Mouse (Mus musculus): Measurements from ENCODE around the gene Ankrd42. TPM values are rescaled to one million over a fixed set of nuclear protein-coding genes. Genes with fewer than 3 reads are reported as not detected.

Ankrd42 gene
- total and polyA plus RNA-seq, 3 experiments = 1.1 to 8.5 (median 6.6) TPM

- no peak for DNase-seq
Observed at GRCm38 (mm10) chr7:92580491-92581207, 56.3 kb downstream of the Ankrd42 start.

GRCm38 (mm10) chr7:92566775-92567174 lies 70.2 kb downstream of the Ankrd42 start:
- DNase-seq = no peak

- peak; percentile 93 for DNase-seq
Observed at GRCm38 (mm10) chr7:92560986-92561876, 75.7 kb downstream of the Ankrd42 start, which contains the start of gene Ccdc90b. Gene Ccdc90b, plus strand, starts transcription at chr7:92561149.

DNA sequence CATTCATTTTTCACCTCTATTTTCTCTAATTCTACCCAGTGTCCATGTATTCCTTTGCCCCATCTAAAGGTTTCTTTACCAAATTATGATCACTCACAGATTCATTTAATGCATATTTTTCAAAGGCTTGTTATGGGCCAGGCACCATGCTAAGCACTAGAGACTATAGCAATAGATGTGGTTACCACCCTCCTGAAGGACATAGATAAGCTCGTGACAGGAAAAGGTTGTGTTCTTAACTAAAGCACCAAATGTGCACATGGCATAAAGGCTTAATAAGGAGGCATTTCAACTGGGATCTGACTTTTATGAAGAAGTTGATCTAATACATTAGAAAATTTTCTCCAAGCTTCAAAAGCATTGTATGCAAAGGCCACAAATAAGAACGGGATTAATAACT lies 78.2 kb downstream of the Ankrd42 start:
- DNase-seq = no peak

DNA sequence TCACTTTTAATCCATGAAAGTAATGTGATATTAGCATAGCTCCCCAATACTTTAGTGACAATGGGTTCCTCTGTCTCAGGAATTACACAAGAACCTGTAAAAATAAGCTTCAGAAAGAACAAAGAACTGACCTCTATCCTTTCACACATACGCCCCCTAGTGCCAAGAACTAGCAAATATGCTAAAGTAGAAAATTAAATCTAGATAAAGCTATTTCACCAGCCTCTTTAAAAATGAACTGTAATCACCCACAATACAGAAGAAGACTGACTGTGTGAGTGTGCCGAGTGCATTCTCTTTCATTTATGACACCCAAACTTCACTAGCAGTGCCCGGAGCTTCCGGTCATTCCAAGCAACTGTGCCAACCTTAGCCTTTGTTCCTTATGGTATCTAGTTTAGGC lies 86.0 kb downstream of the Ankrd42 start:
- DNase-seq = no peak

DNA sequence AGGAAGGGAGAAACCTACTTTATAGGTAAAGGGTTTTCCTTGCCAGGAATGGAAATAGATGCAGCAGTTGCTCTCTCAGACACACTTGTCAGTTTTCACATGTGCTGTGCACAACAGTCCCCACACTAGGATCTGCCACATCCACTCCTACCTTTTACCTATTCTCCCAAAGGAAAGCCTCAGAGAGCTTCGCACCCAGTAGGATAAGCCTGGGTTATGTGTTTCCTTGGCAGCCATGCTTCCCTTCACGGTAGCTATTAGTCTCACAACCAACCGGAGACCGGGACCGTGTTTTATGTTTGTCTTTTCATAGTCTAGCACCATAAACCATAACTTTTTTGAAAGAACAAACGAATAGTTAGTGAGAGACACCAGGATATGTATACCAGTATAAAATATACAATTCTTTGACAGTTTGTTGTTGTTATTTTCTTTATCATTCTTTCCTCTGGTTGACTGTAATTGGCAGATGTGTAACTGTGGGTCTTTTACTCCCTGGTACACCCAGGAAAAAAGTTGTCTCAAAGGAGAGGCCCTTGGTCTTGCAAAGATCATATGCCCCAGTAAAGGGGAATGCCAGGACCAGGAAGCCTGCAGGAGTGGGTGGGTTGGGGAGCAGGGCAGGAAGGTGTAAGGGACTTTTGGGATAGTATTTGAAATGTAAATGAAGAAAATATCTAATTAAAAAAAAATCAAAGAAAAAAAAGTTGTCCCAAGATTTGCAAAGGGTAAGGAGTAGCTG lies 86.5 kb downstream of the Ankrd42 start:
- DNase-seq = no peak

GRCm38 (mm10) chr7:92546763-92547162 lies 90.2 kb downstream of the Ankrd42 start:
- DNase-seq = no peak

DNA sequence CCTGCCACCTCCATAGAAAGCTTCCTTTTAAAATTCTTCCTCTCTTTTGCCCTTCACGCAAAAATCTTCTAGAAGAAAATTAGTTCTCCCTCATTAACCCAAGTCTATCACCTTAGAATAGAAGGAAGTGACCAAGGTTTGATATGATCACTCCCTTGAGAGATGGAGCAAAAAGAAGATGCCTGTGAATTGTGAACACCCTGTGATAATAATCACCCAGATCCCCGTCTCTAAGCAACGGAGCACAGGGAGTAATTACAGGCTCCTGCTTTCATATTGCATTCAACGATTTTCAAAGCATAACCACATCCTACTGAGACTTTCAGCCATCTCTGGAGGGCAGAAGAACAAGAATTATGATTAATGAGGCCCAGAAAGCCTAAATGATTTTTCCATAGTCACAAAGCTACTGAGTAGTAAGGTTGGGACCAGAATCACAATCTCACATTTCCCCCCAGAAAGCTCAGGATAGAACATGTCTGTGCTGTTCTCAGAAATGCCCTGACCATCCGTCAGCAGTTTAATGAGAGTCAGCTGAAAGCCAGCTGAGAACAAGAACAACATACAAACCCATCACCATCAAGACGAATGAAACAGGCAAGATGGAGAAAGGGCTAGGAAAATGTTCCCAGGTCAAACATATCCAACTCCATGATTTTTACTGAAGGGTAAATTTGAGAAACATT lies 104.4 kb downstream of the Ankrd42 start:
- no peak for DNase-seq

Other genes starting within 250 kb of the Ankrd42 start
- gene Ccdc90b, start 76.0 kb downstream of the Ankrd42 start, total RNA-seq (2021) = 10 to 100 TPM; 43.7 to 48.8 TPM
- 4.6 and 5.1 TPM in 2 replicates for gene Ccdc90b, start 76.0 kb downstream of the Ankrd42 start, polyA plus RNA-seq (2012; rRNA removed)
- 10 to 100 TPM; 45.2 to 68.5 TPM for gene Pcf11, start 32.8 kb upstream of the Ankrd42 start, total RNA-seq (2021)
- 17.2 and 20.2 TPM in 2 replicates for gene Pcf11, start 32.8 kb upstream of the Ankrd42 start, polyA plus RNA-seq (2012; rRNA removed)
- 1 to 10 TPM; 3.7 to 5.0 TPM for gene Rab30, start 104.5 kb upstream of the Ankrd42 start, total RNA-seq (2021)
- gene Rab30, start 104.5 kb upstream of the Ankrd42 start, polyA plus RNA-seq (2012; rRNA removed) = 0.21 and 0.28 TPM in 2 replicates
- 1 to 10 TPM in 1 of 2 experiments, under 1 TPM in 1; 0.45 to 1.1 TPM for gene Ddias, start 237.1 kb upstream of the Ankrd42 start, total RNA-seq (2021)
- not detected in 2 replicates for gene Ddias, start 237.1 kb upstream of the Ankrd42 start, polyA plus RNA-seq (2012; rRNA removed)
- gene Prcp, start 237.3 kb upstream of the Ankrd42 start, total RNA-seq (2021) = 10 to 100 TPM; 11.2 to 11.3 TPM
- gene Prcp, start 237.3 kb upstream of the Ankrd42 start, polyA plus RNA-seq (2012; rRNA removed) = 14.0 and 16.3 TPM in 2 replicates